Mouse (Mus musculus): ENCODE results near the gene Krt84. TPM values are rescaled to one million over a fixed set of nuclear protein-coding genes. Genes with fewer than 3 reads are reported as not detected.
A peak's percentile ranks its signal among the peaks of the same experiment; 100 is the strongest.

Gene Krt84
- polyA plus RNA-seq, 1 experiment from 2014 or later: not detected

- H3K27me3 ChIP-seq (ENCODE audit: insufficient read depth, low read length): no peaks in the 10 kb centered on the region
- H3K4me3 ChIP-seq (ENCODE audit: low read depth, low read length): no peak overlapping the region
- WGBS: 0% methylated on average over 11 of the region's 11 CpGs
- H3K9ac ChIP-seq: no peak overlapping the region
- no peaks in the 10 kb centered on the region for H3K9me3 ChIP-seq (ENCODE audit: low read depth, low read length)
- no peak for TF ChIP-seq CTCF (IDR thresholded peaks at IDR 0.05; ENCODE audit: low read depth)
- peak; percentile 91 for ATAC-seq (ENCODE audit: insufficient read depth)
- 0 out of 2 replicates have a peak, but pooled peaks cover 4% of the 10 kb centered on the region for H3K4me1 ChIP-seq (ENCODE audit: insufficient read depth)
- H3K27ac ChIP-seq (ENCODE audit: low read depth): no peak overlapping the region
- no peaks in the 10 kb centered on the region for H3K36me3 ChIP-seq (ENCODE audit: insufficient read depth)
- peak; percentile 75 for DNase-seq
- peak overlapping the region; percentile 34; the same call in 1 of the 2 replicates for H3K4me2 ChIP-seq
Observed at GRCm38 (mm10) chr15:101553169-101553568, 20.5 kb upstream of the Krt84 start.

GRCm38 (mm10) chr15:101552188-101552587 lies 19.6 kb upstream of the Krt84 start:
- H3K9me3 ChIP-seq (ENCODE audit: low read depth, low read length): no peaks in the 10 kb centered on the region
- 0 out of 2 replicates have a peak, but pooled peaks cover 4% of the 10 kb centered on the region for H3K4me1 ChIP-seq (ENCODE audit: insufficient read depth)
- no peak overlapping the region for H3K27ac ChIP-seq (ENCODE audit: low read depth)
- no peak overlapping the region for H3K9ac ChIP-seq
- no peak for DNase-seq
- ATAC-seq (ENCODE audit: insufficient read depth): no peak
- WGBS: 83% methylated on average over 8 of the region's 8 CpGs
- H3K27me3 ChIP-seq (ENCODE audit: insufficient read depth, low read length): no peaks in the 10 kb centered on the region
- no peak overlapping the region for H3K4me2 ChIP-seq
- no peak overlapping the region for H3K4me3 ChIP-seq (ENCODE audit: low read depth, low read length)
- H3K36me3 ChIP-seq (ENCODE audit: insufficient read depth): no peaks in the 10 kb centered on the region
- no peak for TF ChIP-seq CTCF (IDR thresholded peaks at IDR 0.05; ENCODE audit: low read depth)

GRCm38 (mm10) chr15:101550567-101550966 lies 17.9 kb upstream of the Krt84 start, which contains the start of gene Krt82:
Krt82 (minus strand) TSS chr15:101550667.
- no peaks in the 10 kb centered on the region for H3K27me3 ChIP-seq (ENCODE audit: insufficient read depth, low read length)
- ATAC-seq (ENCODE audit: insufficient read depth): no peak
- WGBS: 87% methylated on average over 7 of the region's 7 CpGs

GRCm38 (mm10) chr15:101544478-101544877 lies 11.9 kb upstream of the Krt84 start:
- 58% methylated on average over 3 of the region's 3 CpGs for WGBS
- H3K4me2 ChIP-seq: no peak overlapping the region
- no peak overlapping the region for H3K27ac ChIP-seq (ENCODE audit: low read depth)
- H3K9me3 ChIP-seq (ENCODE audit: low read depth, low read length): no peaks in the 10 kb centered on the region
- no peak overlapping the region for H3K9ac ChIP-seq
- DNase-seq (no peak), ATAC-seq (ENCODE audit: insufficient read depth) (no peak)
- no peak overlapping the region for H3K4me3 ChIP-seq (ENCODE audit: low read depth, low read length)
- no peak for TF ChIP-seq CTCF (IDR thresholded peaks at IDR 0.05; ENCODE audit: low read depth)
- no peaks in the 10 kb centered on the region for H3K27me3 ChIP-seq (ENCODE audit: insufficient read depth, low read length)
- no peaks in the 10 kb centered on the region for H3K36me3 ChIP-seq (ENCODE audit: insufficient read depth)
- no peaks in the 10 kb centered on the region for H3K4me1 ChIP-seq (ENCODE audit: insufficient read depth)

More at GRCm38 (mm10) chr15:101550567-101550966, 17.9 kb upstream of the Krt84 start, which contains the start of gene Krt82:
- Histone ChIP-seq H3K4me3 (ENCODE audit: low read depth, low read length) (no peak within 1 kb of the TSS), H3K27ac (ENCODE audit: low read depth) (no peak within 1 kb of the TSS), H3K9me3 (ENCODE audit: low read depth, low read length) (no peaks in the 10 kb centered on the region), H3K9ac (no peak within 1 kb of the TSS), H3K4me1 (ENCODE audit: insufficient read depth) (0 out of 2 replicates have a peak, but pooled peaks cover 4% of the 10 kb centered on the region), H3K4me2 (no peak within 1 kb of the TSS), H3K36me3 (ENCODE audit: insufficient read depth) (no peaks in the 10 kb centered on the region)
- no peak for DNase-seq
- no peak for TF ChIP-seq CTCF (IDR thresholded peaks at IDR 0.05; ENCODE audit: low read depth)

GRCm38 (mm10) chr15:101542543-101542942 lies 9.9 kb upstream of the Krt84 start:
- Histone ChIP-seq H3K4me2 (no peak overlapping the region), H3K4me3 (ENCODE audit: low read depth, low read length) (no peak overlapping the region), H3K27me3 (ENCODE audit: insufficient read depth, low read length) (no peaks in the 10 kb centered on the region), H3K4me1 (ENCODE audit: insufficient read depth) (no peaks in the 10 kb centered on the region), H3K36me3 (ENCODE audit: insufficient read depth) (no peaks in the 10 kb centered on the region), H3K27ac (ENCODE audit: low read depth) (no peak overlapping the region), H3K9me3 (ENCODE audit: low read depth, low read length) (no peaks in the 10 kb centered on the region), H3K9ac (no peak overlapping the region)
- TF ChIP-seq CTCF (IDR thresholded peaks at IDR 0.05; ENCODE audit: low read depth): 0 out of 2 replicates have a peak, but pooled peaks have one; percentile 16
- 57% methylated on average over 9 of the region's 9 CpGs for WGBS
- DNase-seq (no peak), ATAC-seq (ENCODE audit: insufficient read depth) (no peak)

- no peak for TF ChIP-seq CTCF (IDR thresholded peaks at IDR 0.05; ENCODE audit: low read depth)
- H3K4me2 ChIP-seq: no peak overlapping the region
- WGBS: 37% methylated on average over 4 of the region's 4 CpGs
- H3K4me1 ChIP-seq (ENCODE audit: insufficient read depth): no peaks in the 10 kb centered on the region
- no peaks in the 10 kb centered on the region for H3K9me3 ChIP-seq (ENCODE audit: low read depth, low read length)
- H3K9ac ChIP-seq: no peak overlapping the region
- no peaks in the 10 kb centered on the region for H3K36me3 ChIP-seq (ENCODE audit: insufficient read depth)
- H3K27ac ChIP-seq (ENCODE audit: low read depth): no peak overlapping the region
- no peaks in the 10 kb centered on the region for H3K27me3 ChIP-seq (ENCODE audit: insufficient read depth, low read length)
- H3K4me3 ChIP-seq (ENCODE audit: low read depth, low read length): no peak overlapping the region
- DNase-seq: peak; percentile 50
- ATAC-seq (ENCODE audit: insufficient read depth): no peak
Observed at GRCm38 (mm10) chr15:101538580-101538900, 5.9 kb upstream of the Krt84 start.

- peak; percentile 26; the same call in 1 of the 2 replicates for TF ChIP-seq CTCF (IDR thresholded peaks at IDR 0.05; ENCODE audit: low read depth)
Observed at GRCm38 (mm10) chr15:101537864-101538579, 5.4 kb upstream of the Krt84 start.

More at GRCm38 (mm10) chr15:101537864-101538579, 5.4 kb upstream of the Krt84 start:
- Histone ChIP-seq H3K4me1 (ENCODE audit: insufficient read depth) (no peaks in the 10 kb centered on the region), H3K36me3 (ENCODE audit: insufficient read depth) (no peaks in the 10 kb centered on the region), H3K4me3 (ENCODE audit: low read depth, low read length) (no peak overlapping the region), H3K9ac (no peak overlapping the region), H3K27me3 (ENCODE audit: insufficient read depth, low read length) (no peaks in the 10 kb centered on the region), H3K4me2 (no peak overlapping the region), H3K9me3 (ENCODE audit: low read depth, low read length) (no peaks in the 10 kb centered on the region), H3K27ac (ENCODE audit: low read depth) (no peak overlapping the region)
- 29% methylated on average over 7 of the region's 7 CpGs for WGBS
- DNase-seq: no peak
- no peak for ATAC-seq (ENCODE audit: insufficient read depth)

Data from lung, embryonic 14.5 days (tissue).